Mouse (Mus musculus) MEL (cell line): ENCODE results near the gene Oxtr. TPM values are rescaled to one million over a fixed set of nuclear protein-coding genes. Genes with fewer than 3 reads are reported as not detected.

ENCODE experiments used
- DNase-seq: peaks from one replicate; pipeline ENCODE4 v3.0.0; 2011; ENCODE audit warnings: low read depth, low spot score
- H3K27ac ChIP-seq: 2 replicates; pipeline ENCODE4 v1.5.1; 2012; ENCODE audit warnings: low read depth, mild to moderate bottlenecking, control low read depth, low read length, moderate library complexity; ENCODE audit not compliant: control insufficient read depth
- H3K27me3 ChIP-seq, 2 experiments: fragments of 150-350 bp in 1 of 2; sonication (generic) in 1 of 2; 2 replicates each; pipeline ENCODE4 v1.6.1; 2012; ENCODE audit warnings: low read length in 2 of 2, mild to moderate bottlenecking in 2 of 2, improper control_type of control experiment in 1 of 2, moderate library complexity in 1 of 2; ENCODE audit not compliant: insufficient read depth in 2 of 2, control insufficient read depth in 1 of 2
- H3K36me3 ChIP-seq, 2 experiments: 2 replicates each; pipeline ENCODE4 v1.6.1; 2012 to 2014; ENCODE audit warnings: low read length in 2 of 2, improper control_type of control experiment in 1 of 2, inconsistent platforms in 1 of 2, mild to moderate bottlenecking in 1 of 2; ENCODE audit not compliant: insufficient read depth in 2 of 2, control insufficient read depth in 1 of 2
- H3K4me1 ChIP-seq, 2 experiments: fragments of 150-350 bp in 1 of 2; sonication (generic) in 1 of 2; 2 replicates each; pipeline ENCODE4 v1.6.1; 2012; ENCODE audit warnings: low read length in 2 of 2, improper control_type of control experiment in 1 of 2, mild to moderate bottlenecking in 1 of 2; ENCODE audit not compliant: insufficient read depth in 2 of 2, control insufficient read depth in 1 of 2
- H3K4me3 ChIP-seq, 2 experiments: fragments of 150-350 bp in 1 of 2; sonication (generic) in 1 of 2; 2 replicates each; pipeline ENCODE4 v1.5.1; 2012; ENCODE audit warnings: low read depth in 2 of 2, low read length in 2 of 2, mild to moderate bottlenecking in 2 of 2, moderate library complexity in 2 of 2, control low read depth in 1 of 2, improper control_type of control experiment in 1 of 2; ENCODE audit not compliant: control insufficient read depth in 1 of 2, insufficient read depth in 1 of 2
- H3K79me2 ChIP-seq: 2 replicates; pipeline ENCODE4 v1.6.1; 2012; ENCODE audit warnings: mild to moderate bottlenecking, low read length, moderate library complexity; ENCODE audit not compliant: control insufficient read depth, poor library complexity, insufficient read depth
- H3K9ac ChIP-seq: 2 replicates; pipeline ENCODE4 v1.6.1; 2012; ENCODE audit warnings: low read depth, mild to moderate bottlenecking, control low read depth, low read length, moderate library complexity; ENCODE audit not compliant: control insufficient read depth, poor library complexity, severe bottlenecking
- H3K9me3 ChIP-seq: fragments of 150-350 bp; sonication (generic); replicated peaks from 2 replicates; pipeline ENCODE4 v1.6.1; 2012; ENCODE audit warnings: mild to moderate bottlenecking, low read length, improper control_type of control experiment, moderate library complexity; ENCODE audit not compliant: insufficient read depth
- CHD1 ChIP-seq: IDR thresholded peaks from 2 replicates; pipeline ENCODE4 v1.6.1; 2012; ENCODE audit warnings: low read depth, mild to moderate bottlenecking, inconsistent platforms, low read length, improper control_type of control experiment
- ELF1 ChIP-seq: IDR thresholded peaks from 2 replicates; pipeline ENCODE4 v1.6.1; 2014; ENCODE audit warnings: low read depth, mild to moderate bottlenecking, inconsistent platforms, low read length, improper control_type of control experiment, moderate library complexity
- GABPA ChIP-seq: IDR thresholded peaks from 2 replicates; pipeline ENCODE4 v1.6.1; 2012; ENCODE audit warnings: low read depth, mild to moderate bottlenecking, inconsistent platforms, low read length, improper control_type of control experiment, moderate library complexity
- MAFK ChIP-seq: IDR thresholded peaks from 2 replicates; pipeline ENCODE4 v1.6.1; 2011; ENCODE audit warnings: low read depth, mild to moderate bottlenecking, low read length, improper control_type of control experiment, borderline replicate concordance
- MYB ChIP-seq: IDR thresholded peaks from 2 replicates; pipeline ENCODE4 v1.6.1; 2011; ENCODE audit warnings: mild to moderate bottlenecking, low read depth, low read length, improper control_type of control experiment
- NRF1 ChIP-seq: IDR thresholded peaks from 2 replicates; pipeline ENCODE4 v1.6.1; 2014; ENCODE audit warnings: low read depth, mild to moderate bottlenecking, inconsistent platforms, low read length, improper control_type of control experiment, moderate library complexity; ENCODE audit not compliant: poor library complexity, insufficient read depth, severe bottlenecking
- TBP ChIP-seq: IDR thresholded peaks from 2 replicates; pipeline ENCODE4 v1.8.0; 2011; ENCODE audit warnings: low read depth, low read length, improper control_type of control experiment
- TCF12 ChIP-seq: IDR thresholded peaks from 2 replicates; pipeline ENCODE4 v1.6.1; 2014; ENCODE audit warnings: low read depth, mild to moderate bottlenecking, inconsistent platforms, low read length, improper control_type of control experiment, moderate library complexity
- USF1 ChIP-seq: IDR thresholded peaks from 2 replicates; pipeline ENCODE4 v1.6.1; 2014; ENCODE audit warnings: low read depth, mild to moderate bottlenecking, inconsistent platforms, low read length, improper control_type of control experiment, moderate library complexity
- ZKSCAN1 ChIP-seq: IDR thresholded peaks from 2 replicates; pipeline ENCODE4 v1.6.1; 2012; ENCODE audit warnings: low read depth, mild to moderate bottlenecking, inconsistent platforms, low read length, improper control_type of control experiment, moderate library complexity
- ZMIZ1 ChIP-seq: IDR thresholded peaks from 2 replicates; pipeline ENCODE4 v1.6.1; 2012; ENCODE audit warnings: low read depth, mild to moderate bottlenecking, inconsistent platforms, low read length, improper control_type of control experiment, moderate library complexity
- polyA plus RNA-seq, 2 experiments: library from polyadenylated mRNA; stranded (reverse) in 1 of 2; unstranded in 1 of 2; fragments of >175 nt in 1 of 2; fragments of >200 nt in 1 of 2; gene quantifications; 2 replicates each; pipeline versions ENCODE4 v1.2.1 to v1.2.4; 2012; ENCODE audit warnings: low replicate concordance in 2 of 2, low read depth in 1 of 2; ENCODE audit not compliant: insufficient read length in 2 of 2, insufficient read depth in 1 of 2, missing spikeins in 1 of 2
- total RNA-seq: library from RNA; depleted of rRNA; stranded (reverse); fragments of 300-350 nt; gene quantifications from 2 replicates; pipeline ENCODE4 v1.2.3, GENCODE M21; 2012; rRNA removed

The Oxtr gene
- total and polyA plus RNA-seq, 3 experiments: 0.03 TPM; not detected in 2

DNA sequence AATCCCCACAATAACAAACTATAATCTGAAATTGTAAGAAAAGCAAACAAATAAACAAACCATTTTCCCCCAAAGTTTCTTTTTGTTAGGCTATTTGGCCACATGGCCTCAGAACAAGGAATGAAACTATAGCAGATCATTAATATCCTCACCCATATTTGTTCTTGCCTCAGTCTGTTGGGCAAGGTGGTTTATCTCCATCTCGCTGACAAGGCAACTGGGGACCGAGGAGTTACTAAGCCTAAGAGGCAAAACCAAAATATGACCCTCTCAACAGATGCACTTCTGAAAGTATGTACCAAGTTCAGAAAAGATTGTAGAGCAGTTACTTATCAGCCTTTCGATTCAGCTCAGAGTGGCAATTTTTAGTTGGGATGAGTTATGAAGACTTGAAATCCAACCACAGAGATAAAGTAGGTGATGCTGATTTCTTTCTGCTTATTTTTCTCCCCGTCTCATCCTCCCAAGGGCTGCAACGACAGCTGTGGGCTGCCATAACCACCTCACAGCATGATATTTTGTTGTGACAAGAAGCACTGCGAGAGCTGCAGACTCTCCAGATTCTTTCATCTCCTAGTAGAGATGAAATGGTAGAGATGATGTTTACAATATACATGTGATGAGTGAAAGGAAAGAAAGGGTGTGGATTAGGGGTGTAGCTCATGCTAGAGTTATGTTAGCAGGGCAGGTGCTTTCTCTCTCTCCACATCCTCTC is 63.6 kb downstream of the Oxtr start:
- no peak for DNase-seq
- Histone ChIP-seq H3K9me3 (no peaks in the 10 kb centered on the region), H3K9ac (no peak overlapping the region), H3K4me1 (no peaks in the 10 kb centered on the region), H3K27ac (no peak overlapping the region), H3K36me3 (no peaks in the 10 kb centered on the region), H3K27me3 (no peaks in the 10 kb centered on the region), H3K4me3 (no peak overlapping the region), H3K79me2 (no peaks in the 10 kb centered on the region)
- no peak for TF ChIP-seq USF1
- TF ChIP-seq TBP: no peak
- no peak for TF ChIP-seq GABPA
- TF ChIP-seq ZKSCAN1: no peak
- no peak for TF ChIP-seq MYB
- no peak for TF ChIP-seq ELF1
- no peak for TF ChIP-seq TCF12
- no peak for TF ChIP-seq NRF1
- no peak for TF ChIP-seq ZMIZ1

DNA sequence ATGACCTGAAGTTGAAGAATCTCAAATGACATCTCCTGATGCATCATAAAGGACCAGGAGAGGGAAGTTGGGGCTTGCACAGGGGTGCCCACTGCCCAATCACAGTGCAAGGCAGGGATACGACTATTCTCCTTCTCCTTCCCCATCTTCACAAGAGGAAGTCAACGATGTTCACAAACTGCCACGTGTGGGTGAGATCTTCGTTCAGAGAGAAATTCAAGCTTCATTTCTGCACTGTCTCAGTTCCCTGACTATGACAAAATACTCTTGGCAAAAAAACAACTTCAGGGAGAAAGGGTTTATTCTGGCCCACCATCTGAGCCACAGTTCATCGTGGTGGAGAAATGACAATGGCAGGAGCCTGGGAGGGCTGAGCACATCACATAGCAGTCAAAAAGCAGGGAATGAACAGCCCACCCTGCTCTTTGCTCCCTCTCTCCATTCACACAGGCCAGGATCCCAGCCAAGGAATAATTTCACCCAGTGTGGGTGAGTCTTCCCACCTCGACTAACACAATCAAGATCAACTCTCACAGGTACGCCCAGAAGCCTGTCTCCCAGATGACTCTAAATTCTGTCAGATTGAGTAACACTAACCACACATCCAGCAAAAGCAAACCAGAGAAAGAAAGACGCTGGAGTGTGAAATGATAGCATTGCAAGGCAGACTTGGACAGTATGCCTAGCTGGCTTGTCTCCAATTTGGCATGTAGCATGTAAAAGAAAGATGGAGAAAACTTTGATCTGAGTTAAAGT is 65.8 kb downstream of the Oxtr start:
- H3K4me3 ChIP-seq: no peak overlapping the region
- TF ChIP-seq MAFK (no peak), CHD1 (no peak)
- TF ChIP-seq, all 39 proteins: peak for 0
- DNase-seq: no peak
- Histone ChIP-seq H3K79me2 (no peaks in the 10 kb centered on the region), H3K9me3 (no peaks in the 10 kb centered on the region), H3K4me1 (no peaks in the 10 kb centered on the region), H3K27ac (no peak overlapping the region), H3K9ac (no peak overlapping the region), H3K27me3 (no peaks in the 10 kb centered on the region), H3K36me3 (no peaks in the 10 kb centered on the region)

Other genes starting within 250 kb of the Oxtr start
- not detected in 2 replicates for gene Lmcd1, start 216.2 kb downstream of the Oxtr start, total RNA-seq
- gene Lmcd1, start 216.2 kb downstream of the Oxtr start, polyA plus RNA-seq: not detected
- gene Ssu2, start 101.9 kb downstream of the Oxtr start, total RNA-seq: not detected in 2 replicates
- gene Ssu2, start 101.9 kb downstream of the Oxtr start, polyA plus RNA-seq: not detected
- gene Cav3, start 30.4 kb downstream of the Oxtr start, total RNA-seq: not detected in 2 replicates
- gene Cav3, start 30.4 kb downstream of the Oxtr start, polyA plus RNA-seq: not detected
- 15.3 and 17.3 TPM in 2 replicates for gene Rad18, start 206.7 kb upstream of the Oxtr start, total RNA-seq
- 10 to 100 TPM in 1 of 2 experiments, not detected in 1; 23.2 TPM for gene Rad18, start 206.7 kb upstream of the Oxtr start, polyA plus RNA-seq